Mouse (Mus musculus) embryo, embryonic 9.5 days (tissue): Measurements from ENCODE around the gene Gja5.
A peak's percentile ranks its signal among the peaks of the same experiment; 100 is the strongest.

Experiments used
- DNase-seq: peaks from one replicate; pipeline ENCODE4 v3.0.0-alpha.2; 2017; ENCODE audit errors: extremely low spot score

The Gja5 gene

GRCm38 (mm10) chr3:96904393-96904792, at the start of gene Gja5:
TSS of gene Gja5 (plus strand) at chr3:96904693.
- DNase-seq, result no peak

GRCm38 (mm10) chr3:96855833-96856232, 48.7 kb upstream of the Gja5 start:
- no peak for DNase-seq

GRCm38 (mm10) chr3:96860498-96860897, 44.0 kb upstream of the Gja5 start:
- no peak for DNase-seq

GRCm38 (mm10) chr3:96867863-96868262, 36.6 kb upstream of the Gja5 start:
- no peak for DNase-seq

GRCm38 (mm10) chr3:96868566-96868965, 35.9 kb upstream of the Gja5 start:
- no peak for DNase-seq

- DNase-seq, result no peak
Observed at GRCm38 (mm10) chr3:96869091-96869490, 35.4 kb upstream of the Gja5 start.

- no peak for DNase-seq
Observed at GRCm38 (mm10) chr3:96870270-96870669, 34.2 kb upstream of the Gja5 start.

- DNase-seq, result no peak
Observed at GRCm38 (mm10) chr3:96871070-96871469, 33.4 kb upstream of the Gja5 start.

GRCm38 (mm10) chr3:96872501-96872900, 32.0 kb upstream of the Gja5 start:
- no peak for DNase-seq

GRCm38 (mm10) chr3:96874808-96875571, 29.5 kb upstream of the Gja5 start:
- DNase-seq, result no peak

- no peak for DNase-seq
Observed at GRCm38 (mm10) chr3:96879536-96879935, 25.0 kb upstream of the Gja5 start.

- DNase-seq, result no peak
Observed at GRCm38 (mm10) chr3:96880385-96880784, 24.1 kb upstream of the Gja5 start.

GRCm38 (mm10) chr3:96881557-96881956, 22.9 kb upstream of the Gja5 start:
- no peak for DNase-seq

GRCm38 (mm10) chr3:96882061-96882849, 22.2 kb upstream of the Gja5 start:
- DNase-seq, result no peak

- DNase-seq, result no peak
Observed at GRCm38 (mm10) chr3:96883690-96884089, 20.8 kb upstream of the Gja5 start.

GRCm38 (mm10) chr3:96902336-96902999, 2.0 kb upstream of the Gja5 start:
- no peak for DNase-seq

- peak; percentile 95 for DNase-seq
Observed at GRCm38 (mm10) chr3:96904851-96905541, 503 bp downstream of the Gja5 start, which contains the start of gene Gpr89. TSS of gene Gpr89 (minus strand) at chr3:96905346.

GRCm38 (mm10) chr3:96905592-96905991, 1.1 kb downstream of the Gja5 start:
- DNase-seq, result no peak

GRCm38 (mm10) chr3:96920991-96921390, 16.5 kb downstream of the Gja5 start:
- no peak for DNase-seq

GRCm38 (mm10) chr3:96924631-96925030, 20.1 kb downstream of the Gja5 start:
- DNase-seq, result no peak

- no peak for DNase-seq
Observed at GRCm38 (mm10) chr3:96925920-96926319, 21.4 kb downstream of the Gja5 start, which contains the start of gene Gja8. TSS of gene Gja8 (minus strand) at chr3:96926020.

GRCm38 (mm10) chr3:96931261-96931681, 26.8 kb downstream of the Gja5 start:
- DNase-seq, result peak; percentile 38
